Mouse (Mus musculus) heart, embryonic 11.5 days (tissue): ENCODE measurements around the gene Prpf8. TPM values are rescaled to one million over a fixed set of nuclear protein-coding genes. Genes with fewer than 3 reads are reported as not detected.

ENCODE experiments used
- ATAC-seq: fragments of 200-750 bp; cut with Nextera tagmentation; replicated peaks from 2 replicates; pipeline ENCODE4 v1.8.0; 2017; ENCODE audit warnings: moderate library complexity; ENCODE audit not compliant: insufficient number of reproducible peaks, low FRiP score, low TSS enrichment
- H3K27ac ChIP-seq: fragments of 300-500 bp; sonication (generic); 2 replicates; pipeline ENCODE4 v1.5.1; 2014; ENCODE audit warnings: mild to moderate bottlenecking, low read depth, low read length
- H3K27me3 ChIP-seq: fragments of 300-500 bp; sonication (generic); 2 replicates; pipeline ENCODE4 v1.6.1; 2014; ENCODE audit warnings: mild to moderate bottlenecking, low read length, mixed read lengths; ENCODE audit not compliant: control insufficient read depth, insufficient read depth
- H3K36me3 ChIP-seq: fragments of 300-500 bp; sonication (generic); 2 replicates; pipeline ENCODE4 v1.6.1; 2014; ENCODE audit warnings: mild to moderate bottlenecking, low read length, moderate library complexity, mixed read lengths; ENCODE audit not compliant: control insufficient read depth, insufficient read depth
- H3K4me1 ChIP-seq: fragments of 300-500 bp; sonication (generic); 2 replicates; pipeline ENCODE4 v1.6.1; 2014; ENCODE audit warnings: low read length; ENCODE audit not compliant: control insufficient read depth, insufficient read depth
- H3K4me2 ChIP-seq: fragments of 300-500 bp; sonication (generic); 2 replicates; pipeline ENCODE4 v1.6.1; 2014; ENCODE audit warnings: mild to moderate bottlenecking, moderate library complexity
- H3K4me3 ChIP-seq: fragments of 300-500 bp; sonication (generic); 2 replicates; pipeline ENCODE4 v1.5.1; 2014; ENCODE audit warnings: low read depth, low read length
- H3K9ac ChIP-seq: fragments of 300-500 bp; sonication (generic); 2 replicates; pipeline ENCODE4 v1.6.1; 2014; ENCODE audit warnings: mild to moderate bottlenecking, low read depth, low read length, moderate library complexity
- H3K9me3 ChIP-seq: fragments of 300-500 bp; sonication (generic); replicated peaks from 2 replicates; pipeline ENCODE4 v1.6.1; 2016; ENCODE audit warnings: low read length; ENCODE audit not compliant: control insufficient read depth
- WGBS: fragments of 180-500 bp; shearing (Covaris S2); extraction: QIAGEN DNeasy Blood & Tissue Kit; methylation state at CpG from one replicate; pipeline ENCODE4 v1.1.7; 2014; ENCODE audit not compliant: insufficient replicate concordance; 5-methylcytosine and 5-hydroxymethylcytosine counted together
- polyA plus RNA-seq: library from polyadenylated mRNA; unstranded; fragments of >200 nt; fragmentation: Nextera tagmentation; extraction: Ambion mirVana; gene quantifications from 2 replicates; pipeline ENCODE4 v1.2.1, GENCODE M21; 2014

Gene Prpf8
- polyA plus RNA-seq, 1 experiment from 2014 or later: 56.1 TPM

DNA sequence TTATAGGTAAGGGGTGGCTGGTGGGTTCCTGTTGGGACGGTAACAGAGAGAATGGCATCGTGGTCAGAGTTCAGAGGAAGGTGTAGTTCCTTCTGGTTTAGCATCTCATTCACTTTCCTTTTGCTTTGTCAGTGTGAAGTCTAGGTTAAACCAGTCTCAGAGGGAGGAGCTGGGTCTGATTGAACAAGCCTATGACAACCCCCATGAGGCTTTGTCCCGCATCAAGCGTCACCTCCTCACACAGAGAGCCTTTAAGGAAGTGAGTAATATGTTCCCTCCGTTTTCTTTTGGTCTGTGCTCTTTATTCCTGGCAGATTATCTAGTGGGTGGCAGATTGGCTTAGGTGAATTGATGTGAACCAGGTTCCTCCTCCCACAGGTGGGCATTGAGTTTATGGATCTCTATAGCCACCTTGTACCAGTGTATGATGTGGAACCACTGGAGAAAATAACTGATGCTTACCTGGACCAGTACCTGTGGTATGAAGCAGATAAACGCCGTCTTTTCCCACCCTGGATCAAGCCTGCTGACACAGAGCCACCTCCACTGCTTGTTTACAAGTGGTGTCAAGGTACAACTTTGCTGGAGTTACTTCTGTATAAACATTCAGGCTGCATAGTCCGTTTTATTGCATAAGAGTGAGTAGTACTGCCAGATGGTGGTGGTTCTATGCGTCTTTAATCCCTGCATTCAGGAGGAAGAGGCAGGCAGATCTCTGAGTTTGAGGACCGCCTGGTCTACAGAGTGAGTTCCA, 7.9 kb downstream of the Prpf8 start:
- Histone ChIP-seq H3K9ac (no peak overlapping the region), H3K4me2 (no peak overlapping the region), H3K4me3 (no peak overlapping the region), H3K4me1 (no peaks in the 10 kb centered on the region), H3K27me3 (no peaks in the 10 kb centered on the region), H3K27ac (no peak overlapping the region), H3K9me3 (no peaks in the 10 kb centered on the region), H3K36me3 (peaks cover 88% of the 10 kb centered on the region)
- 91% methylated on average over 10 of the region's 10 CpGs for WGBS
- ATAC-seq: no peak

- WGBS: 35% methylated on average over 1 of the region's 1 CpGs
- no peak overlapping the region for H3K4me3 ChIP-seq
- no peaks in the 10 kb centered on the region for H3K4me1 ChIP-seq
- H3K9me3 ChIP-seq: no peaks in the 10 kb centered on the region
- peaks cover 91% of the 10 kb centered on the region for H3K36me3 ChIP-seq
- H3K4me2 ChIP-seq: no peak overlapping the region
- H3K27ac ChIP-seq: no peak overlapping the region
- ATAC-seq: no peak
- no peaks in the 10 kb centered on the region for H3K27me3 ChIP-seq
- H3K9ac ChIP-seq: no peak overlapping the region
Measured at GRCm38 (mm10) chr11:75498126-75498525, 11.5 kb downstream of the Prpf8 start.

- Histone ChIP-seq H3K36me3 (peaks cover 47% of the 10 kb centered on the region), H3K4me2 (no peak overlapping the region), H3K9ac (no peak overlapping the region), H3K4me1 (peaks cover 16% of the 10 kb centered on the region), H3K27me3 (no peaks in the 10 kb centered on the region), H3K27ac (no peak overlapping the region), H3K4me3 (no peak overlapping the region), H3K9me3 (no peaks in the 10 kb centered on the region)
- WGBS: 90% methylated on average over 4 of the region's 4 CpGs
- ATAC-seq: no peak
Measured at GRCm38 (mm10) chr11:75508162-75508561, 21.5 kb downstream of the Prpf8 start.

DNA sequence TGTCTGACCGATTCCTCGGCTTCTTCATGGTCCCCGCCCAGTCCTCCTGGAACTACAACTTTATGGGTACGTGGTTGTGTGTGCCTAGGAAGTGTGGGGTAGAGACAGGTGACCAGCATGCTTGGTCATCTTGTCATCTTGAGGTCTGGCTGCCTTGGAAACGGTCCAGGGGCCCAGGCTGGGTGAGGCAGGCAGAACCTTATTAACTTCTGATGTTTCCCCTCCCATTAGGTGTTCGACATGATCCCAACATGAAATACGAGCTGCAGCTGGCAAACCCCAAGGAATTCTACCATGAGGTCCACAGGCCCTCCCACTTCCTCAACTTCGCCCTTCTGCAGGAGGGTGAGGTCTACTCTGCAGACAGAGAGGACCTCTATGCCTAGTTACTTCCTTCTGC, 22.3 kb downstream of the Prpf8 start:
- WGBS: 71% methylated on average over 8 of the region's 8 CpGs
- H3K27ac ChIP-seq: peak overlapping the region; percentile 77; the same call in 1 of the 2 replicates

DNA sequence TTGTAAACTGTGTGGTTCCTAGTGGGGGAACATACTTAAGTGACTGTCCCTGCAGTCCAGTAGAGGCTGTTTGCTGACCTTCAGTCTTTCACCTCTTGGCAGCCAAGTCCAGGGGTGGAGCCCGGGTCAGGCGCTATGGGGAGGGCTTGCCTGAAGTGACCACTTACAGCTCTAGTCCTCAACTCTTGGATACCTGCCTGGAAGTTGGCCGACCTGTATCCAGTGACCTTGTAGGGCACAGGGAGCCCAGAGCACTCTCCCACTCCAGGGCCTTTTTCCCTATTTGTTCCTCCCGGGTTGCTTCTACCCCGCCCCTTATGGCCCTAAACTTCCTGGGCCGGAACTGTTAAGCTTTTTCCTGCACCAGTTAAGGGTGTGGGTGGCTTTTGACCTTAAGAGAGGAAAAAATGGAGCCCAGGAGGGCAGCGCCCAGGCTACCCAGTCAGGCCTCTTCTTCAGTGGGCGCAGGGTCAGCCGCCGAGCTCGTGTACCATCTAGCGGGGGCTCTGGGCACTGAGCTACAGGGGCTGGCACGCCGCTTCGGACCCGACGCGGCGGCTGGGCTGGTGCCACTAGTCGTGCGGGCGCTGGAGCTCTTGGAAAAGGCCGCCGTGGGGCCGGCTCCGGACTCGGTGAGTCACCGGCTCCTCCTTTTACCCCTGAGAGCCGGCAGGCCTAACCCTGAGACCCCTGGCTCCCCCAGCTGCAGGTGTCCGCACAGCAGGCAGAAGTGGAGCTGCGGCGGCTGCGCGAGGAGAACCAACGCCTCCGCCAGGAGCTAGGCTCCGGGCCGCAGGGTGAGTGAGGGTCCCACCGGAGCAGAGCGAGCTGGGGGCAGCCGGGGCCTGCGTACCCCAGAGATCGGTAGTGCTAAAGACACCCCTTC, 23.4 kb downstream of the Prpf8 start, which contains the start of gene Rilp:
TSS of gene Rilp (plus strand) at position 354 of the 886 bp plus-strand sequence.
- under 1% methylated on average over 43 of the region's 43 CpGs for WGBS
- peaks cover 30% of the 10 kb centered on the region for H3K36me3 ChIP-seq

More for the DNA sequence above, 22.3 kb downstream of the Prpf8 start:
- ATAC-seq: no peak
- Histone ChIP-seq H3K9ac (0 out of 2 replicates have a peak overlapping the region, but pooled peaks have one; percentile 10), H3K27me3 (no peaks in the 10 kb centered on the region), H3K4me3 (no peak overlapping the region), H3K9me3 (no peaks in the 10 kb centered on the region), H3K4me2 (no peak overlapping the region), H3K36me3 (peaks cover 41% of the 10 kb centered on the region), H3K4me1 (peaks cover 16% of the 10 kb centered on the region)

GRCm38 (mm10) chr11:75510627-75510993, 24.0 kb downstream of the Prpf8 start:
- H3K27me3 ChIP-seq: peaks cover 3% of the 10 kb centered on the region; the same call in 1 of the 2 replicates
- peaks cover 16% of the 10 kb centered on the region for H3K4me1 ChIP-seq
- H3K36me3 ChIP-seq: peaks cover 26% of the 10 kb centered on the region
- peak overlapping the region; percentile 53 for H3K4me3 ChIP-seq
- ATAC-seq: peak; percentile 70
- 1% methylated on average over 24 of the region's 24 CpGs for WGBS
- H3K27ac ChIP-seq: peak overlapping the region; percentile 77
- peak overlapping the region; percentile 87 for H3K4me2 ChIP-seq
- peak overlapping the region; percentile 72 for H3K9ac ChIP-seq
- H3K9me3 ChIP-seq: no peaks in the 10 kb centered on the region

More for the DNA sequence above, 23.4 kb downstream of the Prpf8 start, which contains the start of gene Rilp:
- Histone ChIP-seq H3K27ac (peak within 1 kb of the TSS; percentile 77), H3K4me3 (peak within 1 kb of the TSS; percentile 53), H3K9me3 (no peaks in the 10 kb centered on the region), H3K27me3 (no peaks in the 10 kb centered on the region; the same call in 1 of the 2 replicates), H3K9ac (peak within 1 kb of the TSS; percentile 72), H3K4me2 (peak within 1 kb of the TSS; percentile 87), H3K4me1 (peaks cover 16% of the 10 kb centered on the region)
- peak; percentile 55 for ATAC-seq

- no peak overlapping the region for H3K27ac ChIP-seq
- H3K36me3 ChIP-seq: peaks cover 23% of the 10 kb centered on the region
- no peaks in the 10 kb centered on the region for H3K9me3 ChIP-seq
- H3K4me3 ChIP-seq: no peak overlapping the region
- no peak overlapping the region for H3K4me2 ChIP-seq
- 82% methylated on average over 6 of the region's 6 CpGs for WGBS
- no peak overlapping the region for H3K9ac ChIP-seq
- H3K4me1 ChIP-seq: peaks cover 16% of the 10 kb centered on the region
- ATAC-seq: no peak
- H3K27me3 ChIP-seq: peaks cover 3% of the 10 kb centered on the region; the same call in 1 of the 2 replicates
Measured at GRCm38 (mm10) chr11:75511213-75511612, 24.6 kb downstream of the Prpf8 start.

GRCm38 (mm10) chr11:75512301-75513018, 25.8 kb downstream of the Prpf8 start:
- H3K27me3 ChIP-seq: peaks cover 3% of the 10 kb centered on the region; the same call in 1 of the 2 replicates
- no peak for ATAC-seq
- WGBS: 72% methylated on average over 9 of the region's 9 CpGs
- no peak overlapping the region for H3K4me2 ChIP-seq
- H3K9me3 ChIP-seq: no peaks in the 10 kb centered on the region
- peaks cover 16% of the 10 kb centered on the region for H3K4me1 ChIP-seq
- no peak overlapping the region for H3K4me3 ChIP-seq
- no peak overlapping the region for H3K9ac ChIP-seq
- peaks cover 20% of the 10 kb centered on the region for H3K36me3 ChIP-seq
- H3K27ac ChIP-seq: no peak overlapping the region
